Mouse (Mus musculus) cerebellum, adult 18-20 months (tissue): ENCODE data around the gene 2310061I04Rik.

Experiments used
- DNase-seq, 2 experiments: peaks; one replicate each; pipeline ENCODE4 v3.0.0; 2021

Gene 2310061I04Rik

GRCm38 (mm10) chr17:35915538-35916296, 18.5 kb upstream of the 2310061I04Rik start:
- no peak for DNase-seq

- DNase-seq, result no peak
Observed at GRCm38 (mm10) chr17:35914975-35915374, 17.7 kb upstream of the 2310061I04Rik start.

DNA sequence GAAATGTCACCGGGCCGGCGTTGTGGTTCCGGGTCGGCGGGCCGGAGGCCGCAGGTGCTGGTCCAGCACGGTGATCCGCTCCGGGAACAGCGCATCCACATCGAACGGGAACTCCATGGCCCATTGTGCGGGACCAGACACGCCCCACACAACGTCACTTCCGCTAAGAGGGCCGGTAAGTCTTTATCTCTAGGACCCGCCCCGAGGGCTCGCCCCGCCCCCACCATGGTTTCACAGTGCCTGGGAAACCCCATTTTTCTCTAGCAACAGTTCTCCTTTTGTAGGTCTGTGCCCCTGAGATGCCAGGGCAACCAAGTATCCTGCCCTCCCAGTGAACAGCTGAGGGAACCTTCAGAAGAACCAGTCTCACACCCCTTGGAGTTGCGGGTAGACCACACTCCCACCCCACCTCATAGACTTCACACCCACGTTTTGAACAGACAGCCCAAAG, 12.7 kb upstream of the 2310061I04Rik start, which contains the start of gene Atat1:
Atat1 (minus strand) TSS at position 157 of the 451 bp plus-strand sequence.
- peak; percentile 84 to 90 for DNase-seq

DNA sequence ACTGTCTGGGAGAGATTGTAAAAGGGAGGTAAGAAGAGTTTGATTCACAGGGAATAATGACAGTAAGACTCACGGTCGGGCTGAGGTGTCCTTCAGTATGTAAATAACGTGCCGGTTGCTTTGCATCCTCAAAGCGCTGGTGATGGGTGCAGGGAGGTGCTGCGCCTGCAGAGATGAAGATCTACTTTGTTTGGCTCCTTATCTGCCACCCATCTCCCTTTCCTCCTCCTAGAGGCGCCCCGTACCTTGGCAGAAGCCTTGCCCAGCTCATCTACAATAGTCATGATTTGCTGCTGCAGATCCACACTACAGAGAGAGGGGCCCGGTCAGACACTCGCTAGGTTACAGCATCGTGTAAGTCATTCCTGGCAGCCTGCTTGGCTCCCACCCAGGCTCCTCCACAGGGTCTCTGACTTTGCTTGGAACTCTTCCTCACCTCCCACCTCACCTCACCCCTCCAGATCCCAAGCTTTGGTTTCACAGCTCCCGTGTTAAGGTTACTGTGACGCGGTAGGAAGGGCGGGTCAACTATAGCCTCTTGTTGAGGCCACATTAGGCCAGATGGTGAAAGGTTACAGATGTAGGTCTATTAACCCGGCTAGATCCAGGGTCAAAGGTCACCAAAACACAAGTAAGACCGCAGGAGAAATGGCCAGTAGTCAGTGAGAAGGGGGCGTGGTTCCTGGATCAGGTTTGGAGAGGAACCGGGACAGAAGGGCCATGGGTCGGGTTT, 12.1 kb upstream of the 2310061I04Rik start:
- peak in 1 of 2 experiments; percentile 31 for DNase-seq

- no peak for DNase-seq
Observed at GRCm38 (mm10) chr17:35907609-35908008, 10.4 kb upstream of the 2310061I04Rik start.

- no peak for DNase-seq
Observed at GRCm38 (mm10) chr17:35905587-35905986, 8.4 kb upstream of the 2310061I04Rik start.

- no peak for DNase-seq
Observed at GRCm38 (mm10) chr17:35903992-35904355, 6.7 kb upstream of the 2310061I04Rik start.

GRCm38 (mm10) chr17:35903343-35903991, 6.2 kb upstream of the 2310061I04Rik start:
- DNase-seq, result no peak

GRCm38 (mm10) chr17:35900636-35901035, 3.4 kb upstream of the 2310061I04Rik start:
- no peak for DNase-seq

GRCm38 (mm10) chr17:35897644-35898573, 678 bp upstream of the 2310061I04Rik start:
- DNase-seq, result peak; percentile 41 to 51

- no peak for DNase-seq
Observed at GRCm38 (mm10) chr17:35887725-35888124, 9.5 kb downstream of the 2310061I04Rik start.

GRCm38 (mm10) chr17:35883777-35884176, 13.5 kb downstream of the 2310061I04Rik start:
- no peak for DNase-seq

GRCm38 (mm10) chr17:35882924-35883323, 14.3 kb downstream of the 2310061I04Rik start:
- no peak for DNase-seq

DNA sequence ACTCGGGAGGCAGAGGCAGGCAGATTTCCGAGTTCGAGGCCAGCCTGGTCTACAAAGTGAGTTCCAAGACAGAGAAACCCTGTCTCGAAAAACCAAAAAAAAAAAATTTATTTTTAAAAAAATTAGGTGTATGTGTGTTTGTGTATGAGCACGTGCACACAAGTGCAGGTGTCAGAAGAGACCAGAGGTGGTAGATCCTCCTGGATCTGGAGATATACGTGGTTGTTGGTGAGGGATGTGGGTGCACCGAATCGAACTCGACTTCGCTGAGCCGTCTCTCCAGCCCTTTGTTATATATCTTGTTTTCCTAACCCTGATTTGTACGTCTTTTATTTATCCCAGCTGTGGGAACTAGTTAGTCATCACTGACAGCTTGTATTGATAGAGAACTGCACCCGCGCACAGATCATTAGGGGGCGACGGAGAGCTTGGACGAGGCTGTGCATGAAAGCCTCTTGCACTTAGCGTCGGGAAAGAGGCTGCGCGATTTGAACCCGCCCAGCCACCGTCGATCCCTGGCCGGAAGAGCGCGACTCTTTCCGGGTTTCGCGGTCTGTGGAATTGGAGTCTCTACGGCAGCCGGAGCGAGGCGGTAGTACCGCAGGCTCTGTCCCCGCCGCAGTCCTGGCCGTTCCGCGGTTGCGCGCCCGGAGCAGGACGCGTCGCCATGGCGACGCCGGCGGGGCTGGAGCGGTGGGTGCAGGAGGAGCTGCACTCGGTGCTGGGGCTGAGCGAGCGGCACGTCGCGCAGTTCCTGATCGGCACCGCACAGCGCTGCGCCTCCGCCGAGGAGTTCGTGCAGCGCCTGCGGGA, 17.8 kb downstream of the 2310061I04Rik start, which contains the start of gene Dhx16:
Dhx16 (plus strand) TSS at position 575 of the 813 bp plus-strand sequence.
- peak; percentile 97 to 98 for DNase-seq

GRCm38 (mm10) chr17:35874721-35875120, 22.5 kb downstream of the 2310061I04Rik start:
- no peak for DNase-seq

DNA sequence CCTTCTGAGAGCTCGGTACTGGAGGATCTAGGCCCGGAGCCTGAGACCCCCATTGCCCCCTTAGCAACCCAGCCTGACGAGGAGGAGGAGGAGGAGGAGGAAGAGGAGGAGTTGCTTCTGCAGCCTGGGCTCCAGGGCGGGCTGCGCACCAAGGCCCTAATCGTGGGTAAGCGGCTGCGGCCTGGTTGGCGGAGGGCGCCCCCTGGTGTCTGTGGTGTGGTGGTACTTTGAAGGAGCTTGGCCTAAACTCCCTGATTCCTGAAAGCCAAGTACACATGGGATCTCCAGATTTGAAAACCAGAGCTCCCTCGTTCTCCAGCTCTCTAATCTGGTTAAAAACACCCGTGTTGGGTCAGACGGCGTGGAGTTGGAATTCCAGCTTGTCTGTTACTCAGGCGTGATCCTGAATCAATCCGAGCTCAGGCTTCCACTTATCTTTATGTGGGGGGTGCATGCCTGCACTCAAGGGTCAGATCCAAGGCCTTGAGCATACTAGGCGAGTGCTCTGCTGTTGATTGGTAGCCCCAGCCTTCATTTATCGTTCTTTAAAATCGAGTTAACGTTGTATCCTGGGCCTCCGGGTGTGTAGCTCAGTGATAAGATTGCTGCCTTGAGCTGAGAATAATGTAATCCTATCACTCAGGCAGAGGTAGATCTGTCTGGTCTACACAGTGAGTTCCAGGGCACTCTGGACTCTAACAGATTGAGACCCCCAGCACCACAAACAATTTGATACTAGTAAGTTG, 23.3 kb downstream of the 2310061I04Rik start:
- peak; percentile 88 to 93 for DNase-seq

- no peak for DNase-seq
Observed at GRCm38 (mm10) chr17:35870884-35871696, 26.1 kb downstream of the 2310061I04Rik start.

- no peak for DNase-seq
Observed at GRCm38 (mm10) chr17:35870151-35870883, 26.9 kb downstream of the 2310061I04Rik start.
